Mouse (Mus musculus) hindbrain, embryonic 11.5 days (tissue): ENCODE data around the gene Cdk20. TPM values are rescaled to one million over a fixed set of nuclear protein-coding genes. Genes with fewer than 3 reads are reported as not detected.
"Not testable (repeated sequence)": the region's sequence is repeated elsewhere in the genome, so short reads cannot be mapped to it uniquely, and the experiment has no call there.

Experiments used
- ATAC-seq: fragments of 200-750 bp; cut with Nextera tagmentation; 2 replicates; pipeline ENCODE4 v1.8.0; 2017; ENCODE audit warnings: mild to moderate bottlenecking, moderate TSS enrichment, moderate library complexity; ENCODE audit not compliant: low FRiP score
- DNase-seq: peaks from one replicate; pipeline ENCODE4 v3.0.0-alpha.2; 2015; ENCODE audit warnings: low spot score
- H3K27ac ChIP-seq: fragments of 300-500 bp; sonication (generic); 2 replicates; pipeline ENCODE4 v1.5.1; 2014; ENCODE audit warnings: mild to moderate bottlenecking, low read depth, low read length
- H3K27me3 ChIP-seq: fragments of 300-500 bp; sonication (generic); 2 replicates; pipeline ENCODE4 v1.6.1; 2014; ENCODE audit warnings: mild to moderate bottlenecking, low read length, moderate library complexity, mixed read lengths; ENCODE audit not compliant: control insufficient read depth, insufficient read depth
- H3K36me3 ChIP-seq: fragments of 300-500 bp; sonication (generic); 2 replicates; pipeline ENCODE4 v1.6.1; 2014; ENCODE audit warnings: mild to moderate bottlenecking, low read length, moderate library complexity, mixed read lengths; ENCODE audit not compliant: control insufficient read depth, insufficient read depth
- H3K4me1 ChIP-seq: fragments of 300-500 bp; sonication (generic); replicated peaks from 2 replicates; pipeline ENCODE4 v1.6.1; 2014; ENCODE audit warnings: low read length, mixed read lengths; ENCODE audit not compliant: control insufficient read depth, insufficient read depth
- H3K4me2 ChIP-seq: fragments of 300-500 bp; sonication (generic); replicated peaks from 2 replicates; pipeline ENCODE4 v1.6.1; 2014; ENCODE audit warnings: mild to moderate bottlenecking, low read depth, low read length
- H3K4me3 ChIP-seq: fragments of 300-500 bp; sonication (generic); 2 replicates; pipeline ENCODE4 v1.5.1; 2014; ENCODE audit warnings: low read depth, low read length
- H3K9ac ChIP-seq: fragments of 300-500 bp; sonication (generic); 2 replicates; pipeline ENCODE4 v1.6.1; 2014; ENCODE audit warnings: low read depth, low read length
- H3K9me3 ChIP-seq: fragments of 300-500 bp; sonication (generic); 2 replicates; pipeline ENCODE4 v1.6.1; 2016; ENCODE audit warnings: low read length; ENCODE audit not compliant: control insufficient read depth
- WGBS: fragments of 180-500 bp; shearing (Covaris S2); extraction: QIAGEN DNeasy Blood & Tissue Kit; methylation state at CpG from one replicate; pipeline ENCODE4 v1.1.7; 2014; 5-methylcytosine and 5-hydroxymethylcytosine counted together
- polyA plus RNA-seq: library from polyadenylated mRNA; unstranded; fragments of >200 nt; fragmentation: Nextera tagmentation; extraction: Ambion mirVana; gene quantifications from 2 replicates; pipeline ENCODE4 v1.2.1, GENCODE M21; 2014

Gene Cdk20
- polyA plus RNA-seq, 1 experiment from 2014 or later: 7.3 TPM

DNA sequence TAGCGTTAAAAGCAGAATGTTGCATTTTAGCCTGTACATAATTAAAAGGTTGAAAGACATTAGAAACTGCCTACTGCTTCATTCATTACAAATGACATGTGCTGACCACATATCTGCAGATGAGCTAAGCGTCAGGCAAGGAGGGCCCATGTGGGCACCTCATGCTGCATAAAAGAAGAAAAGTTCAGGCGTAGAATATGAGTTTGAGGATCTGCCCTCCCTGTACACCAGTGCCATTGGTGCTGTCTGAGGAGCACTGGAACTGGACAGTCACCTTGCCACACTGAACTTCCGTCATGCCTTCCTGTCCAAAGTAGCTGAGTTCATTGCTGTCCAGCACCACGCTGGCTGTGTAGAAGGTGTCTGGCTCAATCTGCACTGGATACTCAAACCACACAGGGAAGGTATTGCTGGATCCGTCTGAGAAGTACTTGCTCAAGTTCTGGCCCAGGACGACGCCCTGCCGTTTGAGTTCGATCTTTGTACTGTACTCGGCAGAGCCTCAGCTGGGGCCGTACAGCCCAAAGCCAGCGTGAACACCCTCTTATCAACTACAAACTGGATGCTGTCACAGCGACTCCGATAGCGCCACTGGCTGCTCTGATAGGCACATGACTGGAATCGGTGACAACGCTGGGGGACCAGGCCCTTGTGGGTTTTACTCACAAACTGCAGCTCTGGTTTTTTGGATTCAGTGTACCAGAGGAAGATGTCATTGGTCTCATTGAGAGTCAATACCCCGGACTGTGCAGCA lies 25.3 kb downstream of the Cdk20 start:
- ATAC-seq, H3K4me1 ChIP-seq, H3K4me2 ChIP-seq, H3K4me3 ChIP-seq, H3K27me3 ChIP-seq, DNase-seq, H3K9me3 ChIP-seq, H3K9ac ChIP-seq, H3K36me3 ChIP-seq, H3K27ac ChIP-seq: not testable (repeated sequence)
- WGBS: 92% methylated on average over 19 of the region's 19 CpGs

- ATAC-seq: no peak
- Histone ChIP-seq H3K4me2 (no peak overlapping the region), H3K9me3 (no peaks in the 10 kb centered on the region), H3K27ac (no peak overlapping the region), H3K9ac (no peak overlapping the region), H3K36me3 (no peaks in the 10 kb centered on the region), H3K4me1 (no peaks in the 10 kb centered on the region), H3K4me3 (no peak overlapping the region), H3K27me3 (no peaks in the 10 kb centered on the region)
- 93% methylated on average over 14 of the region's 14 CpGs for WGBS
- no peak for DNase-seq
These were observed 26.1 kb downstream of the Cdk20 start for GRCm38 (mm10) chr13:64458181-64458580.

GRCm38 (mm10) chr13:64462581-64462980 lies 30.5 kb downstream of the Cdk20 start:
- no peak for DNase-seq
- WGBS: 86% methylated on average over 2 of the region's 2 CpGs

DNA sequence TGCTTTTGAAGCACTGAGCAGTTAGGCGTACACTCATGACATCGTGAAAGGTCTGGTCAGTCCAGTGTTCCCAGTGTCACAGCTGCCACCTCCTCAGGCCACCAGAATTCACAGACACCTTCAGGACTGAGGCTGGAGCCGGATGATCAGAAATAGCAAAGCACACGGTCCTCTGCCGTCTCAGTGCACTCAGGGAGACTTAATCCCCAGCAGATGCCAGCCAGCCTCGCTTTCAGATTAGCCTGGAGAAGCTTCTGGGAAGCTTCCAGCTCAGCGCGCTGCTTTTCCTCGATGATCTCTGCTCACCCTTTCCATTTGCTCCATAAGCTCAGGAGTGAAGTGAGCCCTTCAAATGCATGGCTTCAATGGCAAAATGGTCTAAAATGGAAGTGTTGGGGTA lies 33.1 kb downstream of the Cdk20 start:
- H3K4me1 ChIP-seq: no peaks in the 10 kb centered on the region
- H3K36me3 ChIP-seq: no peaks in the 10 kb centered on the region
- no peaks in the 10 kb centered on the region for H3K27me3 ChIP-seq
- H3K4me3 ChIP-seq: no peak overlapping the region
- 78% methylated on average over 9 of the region's 9 CpGs for WGBS
- no peak overlapping the region for H3K9ac ChIP-seq
- no peaks in the 10 kb centered on the region for H3K9me3 ChIP-seq
- ATAC-seq (no peak), DNase-seq (no peak)
- H3K4me2 ChIP-seq: no peak overlapping the region
- H3K27ac ChIP-seq: no peak overlapping the region

More at GRCm38 (mm10) chr13:64462581-64462980, 30.5 kb downstream of the Cdk20 start:
- Histone ChIP-seq H3K4me3 (no peak overlapping the region), H3K9ac (no peak overlapping the region), H3K36me3 (no peaks in the 10 kb centered on the region), H3K27me3 (no peaks in the 10 kb centered on the region), H3K9me3 (no peaks in the 10 kb centered on the region), H3K4me1 (no peaks in the 10 kb centered on the region), H3K4me2 (no peak overlapping the region), H3K27ac (no peak overlapping the region)
- no peak for ATAC-seq

GRCm38 (mm10) chr13:64467886-64468285 lies 35.8 kb downstream of the Cdk20 start:
- ATAC-seq: no peak
- Histone ChIP-seq H3K27ac (no peak overlapping the region), H3K9ac (no peak overlapping the region), H3K4me1 (no peaks in the 10 kb centered on the region), H3K36me3 (no peaks in the 10 kb centered on the region), H3K4me3 (no peak overlapping the region), H3K9me3 (no peaks in the 10 kb centered on the region), H3K4me2 (no peak overlapping the region), H3K27me3 (no peaks in the 10 kb centered on the region)
- WGBS: 87% methylated on average over 6 of the region's 6 CpGs
- peak; percentile 9 for DNase-seq

GRCm38 (mm10) chr13:64477968-64478367 lies 45.9 kb downstream of the Cdk20 start:
- Histone ChIP-seq H3K27ac (no peak overlapping the region), H3K9ac (no peak overlapping the region), H3K27me3 (no peaks in the 10 kb centered on the region), H3K36me3 (no peaks in the 10 kb centered on the region), H3K4me1 (no peaks in the 10 kb centered on the region), H3K4me3 (no peak overlapping the region), H3K9me3 (no peaks in the 10 kb centered on the region), H3K4me2 (no peak overlapping the region)
- ATAC-seq: no peak
- WGBS: 81% methylated on average over 4 of the region's 4 CpGs
- no peak for DNase-seq

DNA sequence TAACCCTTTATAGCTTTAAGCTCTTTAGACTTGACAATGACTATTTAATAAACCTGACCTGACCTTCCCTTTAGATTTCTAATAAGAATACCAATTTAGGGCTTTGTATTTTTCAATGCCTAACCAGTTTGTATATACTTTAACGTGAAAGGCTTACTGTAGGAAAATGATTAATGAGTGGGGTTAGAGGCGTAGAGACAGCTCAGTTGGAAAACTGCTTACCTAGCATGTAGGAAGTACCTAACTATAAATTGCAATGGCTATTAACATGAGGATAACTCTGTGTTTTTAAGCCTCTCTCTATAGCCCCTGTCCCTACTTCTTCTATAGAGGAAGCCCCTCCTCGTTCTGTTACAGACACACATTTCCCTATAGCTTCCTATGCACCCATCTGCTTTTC lies 47.8 kb downstream of the Cdk20 start:
- no peaks in the 10 kb centered on the region for H3K4me1 ChIP-seq
- no peak overlapping the region for H3K4me2 ChIP-seq
- H3K27ac ChIP-seq: no peak overlapping the region
- H3K9me3 ChIP-seq: no peaks in the 10 kb centered on the region
- DNase-seq (no peak), ATAC-seq (no peak)
- no peaks in the 10 kb centered on the region for H3K27me3 ChIP-seq
- no peak overlapping the region for H3K4me3 ChIP-seq
- WGBS: 85% methylated on average over 3 of the region's 3 CpGs
- H3K9ac ChIP-seq: no peak overlapping the region
- H3K36me3 ChIP-seq: no peaks in the 10 kb centered on the region

- 90% methylated on average over 6 of the region's 6 CpGs for WGBS
- Histone ChIP-seq H3K4me3 (no peak overlapping the region), H3K9me3 (no peaks in the 10 kb centered on the region), H3K4me1 (no peaks in the 10 kb centered on the region), H3K4me2 (no peak overlapping the region), H3K36me3 (no peaks in the 10 kb centered on the region), H3K27me3 (no peaks in the 10 kb centered on the region), H3K27ac (no peak overlapping the region), H3K9ac (no peak overlapping the region)
- no peak for DNase-seq
- ATAC-seq: no peak
These were observed 57.8 kb downstream of the Cdk20 start for GRCm38 (mm10) chr13:64489886-64490285.
